Mouse (Mus musculus): ENCODE results near the gene Tpt1.

DNA sequence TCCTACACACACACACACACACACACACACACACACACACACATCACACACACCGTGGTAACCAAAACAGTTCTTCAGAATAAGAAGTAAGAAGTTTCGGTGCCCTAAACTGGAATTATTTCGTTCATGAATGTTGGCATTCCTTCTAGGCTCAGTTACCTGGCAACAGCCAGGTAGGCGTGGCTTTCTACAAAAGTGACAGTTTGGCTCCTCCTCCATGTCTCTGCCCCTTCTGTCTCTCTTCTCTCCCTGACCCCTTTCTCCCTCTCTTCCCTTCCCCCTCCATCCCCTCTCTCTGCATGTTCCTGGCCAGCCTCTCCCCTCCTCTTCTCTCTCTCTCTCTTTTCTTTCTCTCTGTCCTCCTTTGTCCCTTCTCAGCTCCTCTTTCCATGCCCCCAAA lies 11.9 kb upstream of the Tpt1 start:
- TF ChIP-seq EP300 (IDR thresholded peaks at IDR 0.05; ENCODE audit: low read depth) (no peak), CTCF (IDR thresholded peaks at IDR 0.05; ENCODE audit: low read depth) (no peak)

Measured in liver, embryonic 14.5 days (tissue).